Mouse (Mus musculus) forelimb bud, embryonic 11.5 days (tissue): Measurements from ENCODE around the gene Fbrsl1.

ENCODE experiments used
- DNase-seq: peaks from one replicate; pipeline ENCODE4 v3.0.0-alpha.2; 2012; ENCODE audit warnings: low read depth, low spot score

The Fbrsl1 gene

DNA sequence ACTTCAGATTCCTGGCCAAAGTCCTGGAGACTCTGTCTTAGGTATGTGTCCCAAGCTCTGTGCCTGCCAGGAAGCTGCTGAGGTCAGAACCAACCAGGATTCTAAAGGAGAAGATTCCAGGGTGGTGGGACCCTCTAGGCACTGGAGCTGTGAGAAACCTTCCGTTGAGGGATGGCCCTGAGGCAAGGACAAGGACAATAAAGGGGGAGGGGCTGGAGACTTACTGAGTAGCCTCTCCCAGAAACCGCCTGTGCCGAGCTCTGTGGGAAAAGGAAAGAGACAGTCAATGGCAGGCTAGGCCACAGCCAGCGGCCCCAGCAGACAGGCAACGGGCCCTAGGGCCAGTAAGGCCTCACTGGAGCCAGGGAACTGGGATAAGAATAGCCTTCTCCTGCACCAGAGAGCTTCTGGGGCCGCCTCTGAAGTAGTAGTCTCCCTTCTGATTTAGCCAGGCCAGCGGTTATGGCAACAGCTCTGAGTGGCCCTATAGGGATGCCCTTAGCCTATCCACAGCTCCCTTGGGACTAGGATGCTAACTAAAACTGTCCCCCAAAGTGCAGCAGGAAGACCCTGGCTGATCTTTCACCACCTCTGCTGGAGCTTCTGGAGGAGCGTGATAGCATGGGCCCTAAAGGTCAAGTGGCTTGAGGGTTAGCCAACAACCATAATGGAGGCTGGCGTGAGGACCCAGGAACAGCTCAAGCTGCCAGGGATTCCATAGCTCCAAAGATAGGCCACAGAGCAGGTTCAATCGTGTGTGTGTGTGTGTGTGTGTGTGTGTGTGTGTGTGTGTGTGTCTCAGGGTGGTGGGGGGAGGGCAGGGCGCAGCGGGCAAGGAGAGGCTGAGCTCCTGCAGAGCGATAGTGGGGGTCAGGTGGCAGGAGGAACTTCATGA lies 32.2 kb downstream of the Fbrsl1 start:
- DNase-seq: no peak

DNA sequence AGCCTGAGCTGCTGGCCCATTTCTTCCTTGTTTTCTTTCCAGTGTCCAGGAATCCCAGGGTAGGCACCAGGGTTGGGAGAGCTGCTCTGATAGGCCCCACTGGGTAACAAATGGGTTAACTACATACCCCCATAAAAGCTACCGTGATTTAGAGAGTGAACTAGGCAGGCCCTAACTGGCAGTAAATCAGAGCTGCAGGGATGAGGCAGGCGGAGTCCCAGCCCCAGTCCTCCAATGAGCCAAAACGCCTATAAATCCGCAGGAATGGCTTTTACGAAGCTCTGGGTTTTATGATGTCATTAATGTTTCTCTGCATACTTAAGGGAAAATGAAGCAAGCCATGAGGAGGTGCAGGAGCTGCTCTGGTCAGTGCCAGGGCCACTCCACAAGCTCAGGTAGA lies 33.3 kb downstream of the Fbrsl1 start:
- DNase-seq: peak; percentile 43

- DNase-seq: no peak
Observed at GRCm38 (mm10) chr5:110413018-110413417, 35.3 kb downstream of the Fbrsl1 start.

- no peak for DNase-seq
Observed at GRCm38 (mm10) chr5:110410386-110410785, 37.9 kb downstream of the Fbrsl1 start.

- DNase-seq: no peak
Observed at GRCm38 (mm10) chr5:110408967-110409366, 39.3 kb downstream of the Fbrsl1 start.

DNA sequence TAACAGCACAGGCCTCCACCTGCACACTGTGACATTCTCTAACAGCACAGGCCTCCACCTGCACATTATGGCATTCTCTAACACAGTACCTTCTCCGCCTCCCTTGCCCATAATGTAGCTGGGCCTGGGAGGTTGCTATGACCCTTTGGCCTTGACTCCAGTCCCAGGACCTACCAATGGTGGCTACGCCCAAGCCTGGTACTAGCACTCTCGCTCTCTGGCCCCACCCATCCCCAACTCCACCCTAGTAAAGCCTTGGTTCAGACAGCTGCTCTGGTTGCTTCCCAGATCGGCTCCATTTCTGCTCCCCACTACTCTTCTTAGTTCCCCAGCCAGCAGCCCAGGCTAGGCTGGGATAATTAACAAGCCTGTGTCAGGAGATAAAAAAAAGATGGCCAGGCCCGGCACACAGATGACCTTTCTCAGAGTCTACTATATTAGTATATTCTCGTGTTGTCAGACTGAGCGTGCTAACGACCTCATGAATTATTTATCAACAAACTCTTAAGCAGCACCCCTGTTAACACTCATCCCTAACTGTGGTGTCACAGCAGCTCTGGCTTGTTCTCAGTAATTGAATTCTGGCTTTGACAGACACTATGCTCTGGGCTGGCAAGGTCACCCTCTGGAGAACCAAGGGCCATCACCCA lies 42.1 kb downstream of the Fbrsl1 start:
- no peak for DNase-seq

GRCm38 (mm10) chr5:110403931-110404330 lies 44.4 kb downstream of the Fbrsl1 start:
- DNase-seq: no peak

DNA sequence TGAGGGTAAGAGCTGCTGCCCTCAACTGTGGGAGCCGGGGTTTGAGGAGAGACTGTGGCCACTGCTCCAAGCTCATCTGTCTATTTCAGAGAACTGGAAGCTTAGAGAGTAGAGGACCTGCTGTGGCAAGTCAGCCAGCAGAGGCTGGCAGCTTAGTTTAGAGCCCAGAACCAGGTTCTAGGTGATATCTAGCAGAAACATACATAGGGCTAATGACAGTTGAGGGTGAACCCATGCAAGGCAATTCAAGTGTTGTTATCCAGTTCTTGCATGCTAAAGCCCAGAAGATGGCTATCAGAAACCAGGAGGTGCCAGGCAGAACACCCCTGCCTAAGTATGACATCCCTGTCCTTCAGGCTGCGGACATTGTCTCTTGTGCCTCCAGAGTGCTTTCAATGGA lies 45.7 kb downstream of the Fbrsl1 start:
- no peak for DNase-seq

DNA sequence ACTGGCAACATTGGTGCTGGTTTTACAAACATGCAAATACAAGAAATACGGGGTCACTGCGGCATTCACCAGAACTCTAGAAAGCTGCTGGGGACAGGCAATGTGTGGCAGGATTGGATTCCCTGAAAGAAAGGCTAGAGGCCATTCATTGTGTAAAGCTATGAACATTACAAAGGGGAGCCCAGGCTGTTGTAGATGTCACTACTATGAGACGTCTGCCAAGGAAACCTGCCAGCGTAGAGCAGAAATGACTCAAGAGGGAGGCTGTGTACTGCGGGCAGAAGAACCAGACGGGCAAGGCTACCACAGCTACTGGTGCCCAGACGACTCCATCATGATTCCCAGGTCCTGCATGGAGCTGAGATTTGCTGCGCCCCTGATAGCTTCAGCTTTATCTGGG lies 47.2 kb downstream of the Fbrsl1 start:
- no peak for DNase-seq

GRCm38 (mm10) chr5:110395006-110395661 lies 53.2 kb downstream of the Fbrsl1 start:
- no peak for DNase-seq

DNA sequence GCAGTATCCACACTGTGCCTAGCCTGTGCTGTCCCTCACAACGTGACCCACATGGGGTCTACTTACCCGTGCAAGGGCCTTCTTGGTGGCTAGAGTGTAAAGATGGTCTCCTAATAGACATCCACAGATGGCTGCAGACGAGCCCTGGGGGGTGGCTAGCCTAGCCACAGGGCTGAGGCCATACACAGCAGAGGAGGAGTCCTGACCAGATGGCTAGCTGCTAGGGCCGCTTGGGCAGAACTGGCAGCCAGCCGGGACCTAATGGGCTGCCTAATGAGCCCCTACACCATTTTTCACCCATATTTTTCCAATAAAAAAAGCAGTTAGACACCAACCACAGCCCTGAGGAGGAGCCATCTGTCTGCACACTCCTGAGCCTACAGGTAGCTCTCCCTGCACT lies 55.6 kb downstream of the Fbrsl1 start:
- DNase-seq: peak; percentile 31

GRCm38 (mm10) chr5:110390631-110391030 lies 57.7 kb downstream of the Fbrsl1 start:
- DNase-seq: no peak

GRCm38 (mm10) chr5:110387332-110387731 lies 61.0 kb downstream of the Fbrsl1 start:
- DNase-seq: no peak

DNA sequence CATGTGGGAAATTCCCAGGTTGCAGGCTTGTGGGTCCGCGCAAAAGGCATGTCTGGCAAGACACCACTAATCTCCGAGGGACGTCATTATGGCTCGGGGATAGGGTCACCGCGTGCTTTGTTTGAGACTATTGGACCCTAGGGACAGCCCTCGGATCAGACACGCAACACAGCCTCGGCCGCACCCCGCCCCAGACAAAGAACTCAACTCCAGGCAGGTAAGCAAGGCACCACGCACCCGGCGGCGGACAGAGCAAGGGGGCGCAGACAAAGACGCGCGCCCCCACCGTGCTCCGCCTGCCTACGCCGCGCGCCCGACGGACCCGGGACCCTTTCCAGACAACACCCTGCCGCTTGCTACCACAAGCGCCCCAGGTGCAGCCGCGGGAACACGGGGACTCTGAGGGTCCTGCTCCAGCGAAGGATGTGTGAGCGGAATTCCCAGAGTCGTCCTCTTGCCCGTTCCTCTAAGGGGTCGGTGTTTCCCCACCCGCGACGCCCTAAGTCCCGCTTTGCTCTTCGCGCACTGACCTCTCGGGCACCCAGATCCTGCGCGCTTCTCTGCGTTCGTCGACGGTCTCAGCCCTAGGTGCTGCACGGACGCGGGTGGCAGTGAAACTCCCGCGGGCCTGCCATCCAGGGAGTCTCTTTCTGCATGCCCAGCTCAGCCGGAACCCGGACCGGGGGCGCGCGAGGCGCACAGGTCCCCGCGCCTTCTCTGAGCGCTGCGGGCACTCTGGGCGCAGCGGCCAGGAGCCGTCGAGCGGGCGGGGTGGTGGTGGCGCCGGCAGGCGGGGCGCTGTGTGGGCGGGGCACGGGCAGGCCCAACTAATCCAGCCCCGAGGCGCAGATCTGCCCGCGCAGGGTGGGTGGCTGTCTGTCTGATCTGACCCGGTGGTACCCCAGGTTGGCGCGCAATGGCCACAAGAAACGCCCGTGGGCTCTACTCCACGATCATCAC lies 61.7 kb downstream of the Fbrsl1 start:
- peak; percentile 71 for DNase-seq

DNA sequence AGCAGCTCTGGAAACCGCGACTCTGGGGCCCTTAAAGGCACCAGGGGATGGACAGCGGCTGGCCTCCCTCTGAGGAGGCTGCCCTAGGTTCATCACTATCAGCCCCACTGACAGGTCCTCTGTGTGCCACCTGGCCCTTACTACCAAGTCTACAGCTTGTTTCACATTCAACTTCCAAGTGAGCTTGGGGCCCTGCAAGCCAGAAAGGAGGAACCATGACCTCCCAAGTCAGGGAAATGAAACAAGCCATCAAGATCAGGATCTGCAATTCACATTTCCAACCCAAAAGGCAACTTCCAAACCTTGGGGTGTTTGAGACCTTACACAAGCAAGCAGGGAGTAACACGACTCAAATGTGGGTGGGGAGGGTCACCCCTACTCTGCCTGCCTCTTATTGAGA lies 63.0 kb downstream of the Fbrsl1 start:
- no peak for DNase-seq

GRCm38 (mm10) chr5:110384491-110384890 lies 63.8 kb downstream of the Fbrsl1 start:
- DNase-seq: no peak

DNA sequence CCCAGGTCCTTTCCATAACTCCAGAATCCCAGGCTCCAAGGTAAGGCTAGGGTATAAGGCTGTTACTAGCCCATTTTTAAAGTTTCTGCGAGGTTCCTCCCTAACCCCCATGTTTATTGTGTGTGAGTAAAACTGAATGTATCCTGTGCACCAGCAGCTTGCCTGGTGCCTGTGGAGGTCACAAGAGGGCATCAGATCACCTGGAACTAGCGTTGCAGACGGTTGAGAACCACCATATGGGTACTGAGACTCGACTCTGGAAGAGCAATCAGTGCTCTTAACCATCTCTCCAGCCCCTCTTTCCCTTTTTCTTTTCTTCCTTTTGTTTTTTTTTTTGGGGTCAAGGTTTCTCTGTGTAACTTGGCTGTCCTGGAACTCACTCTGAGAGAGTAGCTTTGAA lies 68.5 kb downstream of the Fbrsl1 start:
- no peak for DNase-seq

GRCm38 (mm10) chr5:110379086-110379485 lies 69.2 kb downstream of the Fbrsl1 start:
- no peak for DNase-seq

- peak; percentile 49 for DNase-seq
Observed at GRCm38 (mm10) chr5:110378181-110378583, 70.1 kb downstream of the Fbrsl1 start.

DNA sequence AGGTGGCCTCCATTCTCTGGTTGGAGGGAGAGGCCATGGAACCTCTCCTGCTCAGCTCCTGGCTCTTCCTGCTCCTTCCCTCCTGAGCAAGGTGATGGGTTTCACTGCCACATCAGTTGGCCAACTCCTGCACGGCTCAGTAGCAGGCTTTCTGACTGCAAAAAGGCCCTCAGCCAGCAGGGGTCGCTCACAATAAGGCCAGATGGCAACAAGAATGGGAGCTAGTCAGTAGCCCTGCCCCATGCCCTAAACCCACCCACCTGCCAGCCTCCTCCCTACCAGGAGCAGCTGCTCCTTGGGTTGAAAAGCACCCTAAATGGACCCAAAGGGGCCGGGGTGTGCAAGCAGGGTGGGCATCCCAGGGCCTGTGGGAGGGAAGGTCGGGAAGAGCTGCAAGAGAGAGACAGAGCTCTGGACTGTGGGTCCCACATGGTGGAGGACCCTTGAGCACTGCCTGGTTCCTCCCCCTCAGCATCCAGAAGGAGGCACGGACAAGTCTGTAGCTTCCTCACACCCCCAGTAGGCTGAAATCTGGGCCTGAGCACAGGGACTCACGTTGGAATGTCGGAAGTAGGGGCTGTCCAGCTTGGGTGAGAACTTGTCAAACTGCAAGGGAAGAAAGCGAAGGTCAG lies 71.4 kb downstream of the Fbrsl1 start:
- peak; percentile 66 for DNase-seq
